Mouse (Mus musculus): ENCODE results near the gene Dexi. TPM values are rescaled to one million over a fixed set of nuclear protein-coding genes. Genes with fewer than 3 reads are reported as not detected.

Gene Dexi
- polyA plus RNA-seq (2015; fragmentation: Nextera tagmentation; extraction: Ambion mirVana): 24.3 and 26.4 TPM in 2 replicates

DNA sequence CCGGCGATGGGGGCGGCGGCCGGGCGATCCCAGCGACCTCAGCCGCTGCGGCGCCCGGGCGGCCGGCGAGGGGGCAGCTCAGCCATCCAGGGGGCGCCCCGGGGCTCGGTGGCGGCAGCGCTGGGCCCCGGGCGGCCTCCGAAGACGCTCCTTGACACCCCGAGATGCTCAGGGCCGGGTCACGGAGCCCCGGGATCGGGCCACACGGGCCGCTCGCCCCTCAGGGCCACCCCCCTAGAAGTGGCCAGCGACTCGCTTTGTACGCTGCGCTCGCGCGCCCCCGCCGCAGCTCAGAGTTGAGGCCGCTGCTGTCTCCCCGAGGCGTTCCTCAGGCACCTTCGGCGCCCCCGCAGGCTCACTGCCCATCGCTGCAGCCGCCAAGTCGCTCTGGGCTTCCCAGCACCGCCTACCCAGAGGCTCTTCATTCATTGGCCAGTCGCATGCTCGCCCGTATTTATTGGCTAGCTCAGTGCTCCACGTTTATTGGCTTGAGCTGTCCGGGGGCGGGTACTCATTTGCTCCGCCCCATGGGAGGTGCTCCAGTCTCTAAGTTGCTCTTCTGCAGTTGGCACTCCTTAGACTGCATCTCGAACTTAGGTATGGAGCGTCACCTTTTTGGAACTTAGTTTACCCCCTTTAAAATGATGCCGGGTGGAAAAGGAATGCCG lies at the start of gene Dexi:
Gene Dexi, minus strand, starts transcription at position 357 of the 668 bp plus-strand sequence.

DNA sequence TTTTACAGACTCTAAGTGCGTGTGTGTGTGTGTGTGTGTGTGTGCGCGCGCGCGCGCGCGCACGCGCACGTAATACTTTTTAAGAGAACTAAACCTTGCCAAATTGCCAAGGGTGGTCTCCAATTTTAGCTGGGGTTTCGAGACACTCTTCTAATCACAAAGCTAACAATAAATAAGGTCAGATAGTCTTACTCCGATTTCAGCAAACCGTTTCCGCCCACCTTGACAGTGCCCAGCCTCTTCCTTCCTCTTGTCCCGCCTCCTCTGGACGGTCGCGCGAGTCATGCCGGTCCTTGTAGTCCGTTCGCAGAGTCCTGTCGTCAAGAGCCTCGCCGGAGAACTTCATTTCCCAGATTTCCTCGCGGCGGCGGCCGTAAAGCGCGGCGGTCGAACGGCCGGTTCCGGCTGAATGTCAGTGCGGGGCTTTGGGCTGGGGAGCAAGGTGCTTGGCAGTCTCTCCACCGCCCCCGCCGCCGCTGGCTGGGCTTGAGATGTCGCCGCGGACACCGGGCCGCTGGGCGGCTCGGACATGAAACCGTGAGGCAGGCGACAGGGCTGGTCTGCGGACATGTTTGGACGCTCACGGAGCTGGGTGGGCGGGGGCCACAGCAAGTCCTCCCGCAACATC lies 2.3 kb upstream of the Dexi start, which contains the start of gene Clec16a:
Gene Clec16a, plus strand, starts transcription at position 345 of the 628 bp plus-strand sequence.

DNA sequence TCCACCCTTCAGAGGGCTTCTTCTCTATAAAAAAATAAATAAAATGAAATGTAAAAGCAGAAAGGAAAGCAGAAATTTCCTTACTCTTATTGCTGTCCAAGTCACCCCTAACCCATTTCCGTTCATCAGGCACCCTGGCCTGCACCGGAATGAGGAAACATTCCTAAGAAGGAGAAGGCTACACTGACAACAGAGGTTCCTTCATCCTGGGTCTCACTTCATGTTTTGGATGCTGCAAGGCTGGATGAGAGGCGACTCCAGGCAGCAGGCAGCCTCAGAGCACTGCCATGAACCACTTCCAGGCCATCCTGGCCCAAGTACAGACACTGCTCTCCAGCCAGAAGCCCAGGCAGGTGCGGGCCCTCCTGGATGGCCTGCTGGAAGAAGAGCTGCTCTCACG lies 63.0 kb downstream of the Dexi start, which contains the start of gene Ciita:
Gene Ciita, plus strand, starts transcription at position 203 of the 400 bp plus-strand sequence.

Other genes starting within 250 kb of the Dexi start
- gene Emp2, start 229.1 kb downstream of the Dexi start, polyA plus RNA-seq (2015; fragmentation: Nextera tagmentation; extraction: Ambion mirVana): 24.9 and 25.3 TPM in 2 replicates
- 7.6 TPM in 2 replicates for gene Tekt5, start 147.6 kb downstream of the Dexi start, polyA plus RNA-seq (2015; fragmentation: Nextera tagmentation; extraction: Ambion mirVana)
- 17.2 and 17.4 TPM in 2 replicates for gene Nubp1, start 131.1 kb downstream of the Dexi start, polyA plus RNA-seq (2015; fragmentation: Nextera tagmentation; extraction: Ambion mirVana)
- gene Tvp23a, start 95.7 kb downstream of the Dexi start, polyA plus RNA-seq (2015; fragmentation: Nextera tagmentation; extraction: Ambion mirVana): 1.9 and 2.7 TPM in 2 replicates
- 0.11 and 0.21 TPM in 2 replicates for gene Ciita, start 63.0 kb downstream of the Dexi start, polyA plus RNA-seq (2015; fragmentation: Nextera tagmentation; extraction: Ambion mirVana)
- 28.0 and 28.1 TPM in 2 replicates for gene Clec16a, start 2.3 kb upstream of the Dexi start, polyA plus RNA-seq (2015; fragmentation: Nextera tagmentation; extraction: Ambion mirVana)
- gene Socs1, start 242.5 kb upstream of the Dexi start, polyA plus RNA-seq (2015; fragmentation: Nextera tagmentation; extraction: Ambion mirVana): 4.3 and 6.8 TPM in 2 replicates
- gene Tnp2, start 245.6 kb upstream of the Dexi start, polyA plus RNA-seq (2015; fragmentation: Nextera tagmentation; extraction: Ambion mirVana): not detected in 2 replicates
- gene Prm3, start 247.9 kb upstream of the Dexi start, polyA plus RNA-seq (2015; fragmentation: Nextera tagmentation; extraction: Ambion mirVana): not detected in 2 replicates